In the genomic region with DNA sequence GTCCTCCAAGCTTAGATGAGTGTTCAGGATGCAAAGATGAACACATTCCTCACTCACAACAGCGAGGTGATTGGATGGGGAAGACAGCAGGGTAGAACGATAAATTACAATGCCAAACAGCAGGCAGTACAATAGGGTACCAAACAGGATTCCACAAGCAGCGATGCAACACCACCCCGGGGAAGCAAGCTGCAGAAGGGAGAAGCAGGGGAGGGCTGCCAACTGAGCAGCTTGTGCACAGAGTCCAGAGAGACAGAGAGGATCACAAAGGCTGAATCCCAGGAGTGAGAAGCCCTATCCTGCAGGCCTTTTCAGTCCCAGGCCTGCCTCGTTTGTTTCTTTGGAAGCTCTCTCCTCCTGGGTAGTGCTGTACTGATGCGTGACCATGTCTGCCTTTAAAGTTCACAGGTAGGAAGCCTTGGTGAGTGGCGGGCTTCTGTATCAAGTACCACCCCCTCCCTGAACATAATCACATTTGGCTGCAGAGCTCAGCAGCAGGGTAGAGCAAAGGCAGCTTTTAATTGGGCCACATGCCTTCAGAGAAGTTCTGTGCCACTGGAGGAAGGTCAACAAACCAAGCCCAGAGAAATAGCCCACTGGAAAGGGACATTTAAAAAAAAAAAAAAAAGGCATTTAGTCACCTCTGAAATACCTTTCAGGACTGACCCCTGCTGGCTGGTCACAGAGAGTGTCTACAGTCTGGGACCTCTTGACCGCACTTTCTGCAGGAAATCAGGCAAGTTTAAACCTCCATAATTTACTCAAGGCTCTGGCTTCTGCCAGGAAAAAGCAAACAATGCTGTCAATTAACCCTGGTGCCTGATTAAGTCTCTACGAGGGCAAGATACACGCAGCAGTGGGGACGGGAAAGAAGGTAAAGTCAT, we compare ENCODE assay signal across 8 mouse cellular contexts.
DNase-seq lines count a peak whose midpoint lies in the region; ATAC-seq lines count a peak whose summit lies in the region.

No protein-coding gene starts in this region.

- H3K4me2 ChIP-seq in stomach, embryonic 15.5 days, result no peak overlapping the region

- 0 out of 2 replicates have a peak, but pooled peaks cover 23% of the 10 kb centered on the region for H3K4me1 ChIP-seq in stomach, embryonic 15.5 days

- 50% methylated on average over 11 of the region's 11 CpGs for WGBS in stomach, embryonic 15.5 days

- no peak overlapping the region for H3K27ac ChIP-seq in stomach, embryonic 15.5 days

- H3K9ac ChIP-seq in stomach, embryonic 15.5 days, result no peak overlapping the region

- H3K27me3 ChIP-seq in stomach, embryonic 15.5 days (replicated peaks), result no peaks in the 10 kb centered on the region

- DNase-seq in cerebellum, postnatal 4 days (ENCODE audit: low spot score in 2 of 2), result no peak
- DNase-seq in retina, postnatal 1 day, result peak; percentile 14
- DNase-seq in retina, embryonic 14.5 days (ENCODE audit: low spot score), result no peak
- DNase-seq in layer of hippocampus, adult 9-11 months, result peak; percentile 79
- DNase-seq in adipocyte (ENCODE audit: low spot score), result no peak
- no peak for DNase-seq in gastrocnemius, adult 18-20 months (ENCODE audit: low spot score)

- H3K36me3 ChIP-seq in stomach, embryonic 15.5 days, result no peaks in the 10 kb centered on the region

- no peaks in the 10 kb centered on the region for H3K9me3 ChIP-seq in stomach, embryonic 15.5 days

- ATAC-seq in cerebellum, adult (ENCODE audit: insufficient number of reproducible peaks, low FRiP score, low TSS enrichment), result peak; percentile 71
- 0 out of 2 replicates have a peak, but pooled peaks have one; percentile 33 for ATAC-seq in stomach, embryonic 15.5 days (ENCODE audit: insufficient read depth, low FRiP score, low read depth)

- no peak overlapping the region for H3K4me3 ChIP-seq in stomach, embryonic 15.5 days (replicated peaks)

Comparison
In these comparisons a context has a peak if more than half of its experiments do, and no peak if none do; other contexts are left out.
1. DNase-seq: peak in retina, postnatal 1 day (single experiment) and layer of hippocampus, adult 9-11 months (single experiment); none in cerebellum, postnatal 4 days (0 of 2), retina, embryonic 14.5 days (single experiment), adipocyte (single experiment) and gastrocnemius, adult 18-20 months (single experiment).